Mouse (Mus musculus) kidney, embryonic 15.5 days (tissue): ENCODE data around the gene Ptger1. TPM values are rescaled to one million over a fixed set of nuclear protein-coding genes. Genes with fewer than 3 reads are reported as not detected.

Experiments used
- polyA plus RNA-seq: library from polyadenylated mRNA; unstranded; fragments of >200 nt; fragmentation: Nextera tagmentation; extraction: Ambion mirVana; gene quantifications from 2 replicates; pipeline ENCODE4 v1.2.1, GENCODE M21; 2015

Ptger1 gene
- polyA plus RNA-seq, 1 experiment from 2014 or later = 2.9 TPM

Other genes with a start within 250 kb of the Ptger1 start
- gene Scoc, start 208.3 kb upstream of the Ptger1 start, polyA plus RNA-seq = 106 and 112 TPM in 2 replicates
- gene Olfr370, start 130.9 kb upstream of the Ptger1 start, polyA plus RNA-seq = not detected in 2 replicates
- 344 and 353 TPM in 2 replicates for gene Ndufb7, start 100.0 kb upstream of the Ptger1 start, polyA plus RNA-seq
- 577 and 605 TPM in 2 replicates for gene Tecr, start 58.7 kb upstream of the Ptger1 start, polyA plus RNA-seq
- 59.1 and 60.4 TPM in 2 replicates for gene Dnajb1, start 58.5 kb upstream of the Ptger1 start, polyA plus RNA-seq
- gene Gipc1, start 14.0 kb upstream of the Ptger1 start, polyA plus RNA-seq = 220 and 221 TPM in 2 replicates
- gene Pkn1, start 32.5 kb downstream of the Ptger1 start, polyA plus RNA-seq = 29.3 and 34.6 TPM in 2 replicates
- gene Ddx39, start 48.5 kb downstream of the Ptger1 start, polyA plus RNA-seq = 189 and 192 TPM in 2 replicates
- gene Adgre5, start 74.6 kb downstream of the Ptger1 start, polyA plus RNA-seq = 31.9 and 35.4 TPM in 2 replicates
- 17.8 and 18.8 TPM in 2 replicates for gene Adgrl1, start 233.4 kb downstream of the Ptger1 start, polyA plus RNA-seq